Mouse (Mus musculus) cerebellum, postnatal 25 days (tissue): ENCODE data around the gene Gm45234.

Experiments
- DNase-seq, 2 experiments: peaks; one replicate each; pipeline ENCODE4 v3.0.0; 2021; ENCODE audit warnings: mixed read lengths in 2 of 2

Gm45234 gene

DNA sequence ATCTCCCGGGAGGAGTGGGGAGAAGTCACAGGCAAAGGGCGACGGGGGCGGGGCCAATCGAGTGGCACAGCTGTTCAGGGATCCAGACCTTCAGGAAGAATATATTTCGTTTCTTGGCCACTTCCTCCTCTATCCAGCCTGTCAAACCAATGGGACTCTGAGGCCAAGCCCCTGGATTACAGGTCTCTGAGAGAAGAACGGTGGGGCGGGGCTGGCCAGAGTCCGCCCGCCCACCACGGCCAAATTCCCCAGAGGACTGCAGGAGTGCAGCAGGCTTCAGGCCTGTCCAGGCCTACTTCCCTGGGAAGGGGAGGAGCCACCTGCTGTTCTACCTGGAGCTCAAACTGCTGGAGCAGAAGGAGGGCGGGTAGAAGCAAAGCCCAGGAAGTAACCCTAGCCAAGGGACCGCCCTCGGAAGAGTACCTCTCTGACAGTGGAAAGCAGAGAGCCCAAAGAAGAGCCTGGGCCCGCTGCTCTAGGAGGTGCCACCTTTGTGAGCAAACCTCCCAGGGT lies 17.3 kb downstream of the Gm45234 start, which contains the start of gene Ptpn6:
Ptpn6 (minus strand) TSS at position 204 of the 513 bp plus-strand sequence.
- DNase-seq = no peak

- no peak for DNase-seq
Observed at GRCm38 (mm10) chr6:124737040-124737439, 18.8 kb downstream of the Gm45234 start.

DNA sequence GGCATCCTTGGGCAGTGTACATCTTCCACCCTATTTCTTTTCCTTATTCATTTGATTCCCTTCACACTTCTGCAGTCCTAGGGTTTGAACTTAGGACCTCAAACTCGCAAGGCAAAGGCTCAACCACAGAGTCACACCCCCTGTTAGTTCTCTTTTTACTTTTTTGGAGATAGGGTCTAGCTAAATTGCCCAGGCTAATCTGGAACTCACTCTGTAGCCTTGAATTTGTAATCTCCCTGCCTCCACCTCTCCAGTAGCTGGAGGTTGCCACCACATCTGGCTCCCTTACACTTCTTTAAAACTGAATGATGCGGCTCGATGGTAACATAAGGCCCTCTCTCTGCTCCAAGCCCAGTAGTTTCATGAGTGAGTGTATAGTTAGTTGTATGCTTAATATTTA lies 21.4 kb downstream of the Gm45234 start:
- DNase-seq = no peak

DNA sequence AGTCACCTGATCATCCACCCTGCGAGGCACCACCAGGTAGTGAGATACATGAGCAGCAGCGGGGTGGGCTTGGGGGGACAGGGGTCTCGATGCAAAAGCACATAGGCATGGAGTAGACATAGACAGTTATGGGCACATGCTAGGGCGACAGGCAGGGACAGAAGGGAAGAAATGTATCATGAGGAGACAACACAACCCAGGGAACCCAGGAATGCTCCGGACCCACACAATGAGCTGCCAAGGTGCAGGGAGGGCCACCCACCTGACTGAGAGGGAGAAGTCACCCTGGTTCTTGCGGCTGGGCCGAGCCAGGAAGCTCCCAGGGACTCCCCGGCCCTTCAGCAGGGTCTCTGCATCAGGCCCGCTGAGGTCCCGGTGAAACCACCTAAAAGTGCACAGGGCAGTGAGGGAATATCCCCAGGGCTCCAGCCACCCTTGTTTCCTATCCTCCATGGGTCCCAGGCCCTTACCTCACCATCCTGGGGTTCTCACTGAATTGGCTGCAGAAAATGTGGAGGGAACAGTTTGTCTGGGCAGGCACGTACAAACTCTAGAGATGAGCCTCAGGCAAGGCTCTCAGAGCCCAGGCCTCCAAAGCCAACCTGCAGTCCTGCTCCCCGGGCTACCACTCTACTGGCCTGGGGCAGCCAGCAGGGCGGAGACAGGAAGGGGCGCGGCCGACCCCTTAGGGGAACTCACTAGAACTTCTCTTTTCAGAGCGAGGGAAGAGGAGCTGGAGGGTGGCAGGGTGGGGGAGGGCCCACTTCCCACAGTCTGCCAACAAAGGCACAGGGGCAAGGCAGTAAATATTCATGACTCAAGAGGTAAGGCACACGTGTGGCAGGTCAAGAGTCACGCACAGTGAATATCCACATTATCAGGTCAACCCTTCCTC lies 23.1 kb downstream of the Gm45234 start:
- no peak for DNase-seq

GRCm38 (mm10) chr6:124731038-124731437 lies 24.8 kb downstream of the Gm45234 start:
- no peak for DNase-seq

DNA sequence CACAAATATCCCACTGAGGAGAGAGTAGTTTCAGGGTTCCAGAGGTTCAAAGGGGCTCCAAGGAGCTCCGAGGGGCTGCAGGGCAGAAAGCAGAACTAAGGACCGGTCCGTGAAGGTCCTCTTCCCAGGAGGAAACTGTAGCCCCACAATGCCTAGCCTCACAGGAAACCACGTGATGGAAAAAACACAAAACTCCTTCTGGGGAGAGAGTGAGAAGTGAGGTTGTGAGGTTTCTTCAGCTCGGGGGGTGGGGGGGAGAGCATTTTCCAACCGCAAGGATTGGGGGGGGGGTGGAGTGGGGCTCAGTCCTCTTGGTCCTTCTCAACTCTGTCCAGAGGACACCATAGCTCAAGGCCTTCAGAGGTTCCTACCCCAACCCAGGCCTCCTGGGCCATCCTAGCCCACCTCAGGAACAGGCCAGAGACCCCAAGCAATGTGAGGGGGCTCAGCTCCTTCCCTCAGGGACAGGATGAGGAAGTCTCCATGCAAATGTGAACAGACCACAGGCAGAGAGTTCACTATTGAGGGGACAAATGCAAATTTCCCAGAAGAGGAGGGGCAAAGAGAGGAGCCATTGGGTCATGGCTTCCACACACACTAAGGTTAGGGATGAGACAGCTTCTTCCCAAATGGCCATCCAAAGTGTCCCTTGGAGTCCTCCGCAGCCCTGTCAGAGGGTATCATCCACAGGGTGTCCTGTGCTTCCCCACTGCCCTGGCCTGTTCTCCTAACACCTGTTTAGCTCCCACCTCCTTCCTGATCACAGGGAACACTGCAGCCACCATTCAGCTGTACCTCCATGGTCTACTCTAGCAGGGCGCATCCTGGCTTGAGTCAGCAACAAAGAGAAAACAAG lies 25.7 kb downstream of the Gm45234 start:
- no peak for DNase-seq

DNA sequence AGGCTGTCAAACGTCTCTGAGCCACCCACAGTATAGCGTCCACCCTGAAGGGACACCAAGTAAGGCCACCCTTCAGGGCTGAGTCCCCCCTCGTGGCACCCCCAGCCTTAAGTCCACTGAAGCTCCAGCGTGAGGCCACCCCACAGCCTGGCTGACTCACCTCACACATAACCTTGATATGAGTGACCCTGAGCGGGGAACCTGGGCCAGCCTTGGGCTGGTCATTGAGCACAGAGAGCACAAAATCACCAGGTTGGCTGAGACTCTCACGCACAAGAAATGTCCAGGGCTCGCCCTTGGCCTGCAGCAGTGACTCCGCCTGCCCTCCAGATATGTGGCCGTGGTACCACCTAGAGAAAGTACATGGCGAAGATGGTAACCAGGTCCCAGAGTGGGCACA lies 27.2 kb downstream of the Gm45234 start:
- no peak for DNase-seq

DNA sequence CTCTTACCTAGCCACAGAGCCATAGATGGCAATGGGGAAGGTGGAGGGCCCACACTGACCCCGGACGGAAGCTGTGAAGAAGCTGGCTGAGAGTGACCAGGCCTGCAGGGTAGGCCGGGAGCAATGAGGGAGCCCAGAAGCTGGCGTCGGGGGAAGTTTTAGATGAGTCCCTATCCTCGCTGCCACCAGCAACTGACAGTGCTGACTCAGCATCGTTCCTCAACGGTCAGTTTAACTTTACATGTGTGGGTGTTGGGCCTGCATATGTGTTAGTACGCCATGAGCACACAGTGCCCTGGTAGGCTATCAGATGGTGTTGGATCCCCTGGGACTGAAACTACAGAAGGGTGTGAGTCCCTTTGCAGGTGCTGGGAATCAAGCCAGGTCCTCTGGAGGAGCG lies 31.3 kb downstream of the Gm45234 start:
- no peak for DNase-seq

DNA sequence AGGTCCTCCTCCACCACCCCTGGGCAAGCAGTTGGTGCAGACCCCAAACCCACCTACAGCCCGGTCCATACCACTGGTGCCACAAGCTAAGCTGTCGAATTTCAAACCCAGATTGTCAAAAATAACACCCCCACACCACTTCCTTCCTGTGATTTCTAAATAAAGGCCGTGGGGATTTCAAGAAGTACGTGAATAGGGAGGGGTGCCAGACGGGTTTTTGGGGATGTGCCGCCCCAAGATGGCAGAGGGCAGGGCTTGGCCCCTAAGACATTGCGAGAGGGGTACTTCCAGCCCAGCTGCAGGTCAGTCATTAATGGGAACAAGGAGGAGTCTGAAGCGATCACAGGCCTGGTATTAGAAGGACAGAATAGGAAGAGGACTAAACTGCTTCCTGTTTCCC lies 32.3 kb downstream of the Gm45234 start:
- no peak for DNase-seq

DNA sequence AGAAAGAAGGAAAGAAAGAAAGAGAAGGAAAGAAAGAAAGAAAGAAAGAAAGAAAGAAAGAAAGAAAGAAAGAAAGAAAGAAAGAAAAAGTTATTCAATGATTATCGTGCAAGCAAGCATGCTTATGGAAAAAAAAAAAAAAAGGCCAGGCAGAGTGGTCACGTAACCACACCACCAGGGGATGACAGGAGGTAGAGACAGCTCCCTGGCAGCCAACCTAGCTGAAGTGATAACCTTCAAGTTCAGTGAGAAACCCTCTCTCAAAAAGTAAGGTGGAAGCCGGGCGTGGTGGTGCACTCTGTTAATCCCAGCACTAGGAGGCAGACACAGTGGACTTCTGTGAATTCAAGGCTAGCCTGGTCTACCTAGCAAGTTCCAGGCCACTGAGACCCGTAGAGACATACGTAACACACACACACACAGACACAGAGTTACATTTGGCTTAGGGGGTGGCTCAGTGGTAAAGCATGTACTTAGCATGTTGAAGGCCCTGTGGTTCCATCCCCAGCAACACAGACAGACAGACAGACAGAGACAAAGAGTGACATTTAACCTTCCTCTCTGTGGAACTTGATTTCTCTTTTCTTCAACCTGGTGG lies 32.8 kb downstream of the Gm45234 start:
- no peak for DNase-seq

DNA sequence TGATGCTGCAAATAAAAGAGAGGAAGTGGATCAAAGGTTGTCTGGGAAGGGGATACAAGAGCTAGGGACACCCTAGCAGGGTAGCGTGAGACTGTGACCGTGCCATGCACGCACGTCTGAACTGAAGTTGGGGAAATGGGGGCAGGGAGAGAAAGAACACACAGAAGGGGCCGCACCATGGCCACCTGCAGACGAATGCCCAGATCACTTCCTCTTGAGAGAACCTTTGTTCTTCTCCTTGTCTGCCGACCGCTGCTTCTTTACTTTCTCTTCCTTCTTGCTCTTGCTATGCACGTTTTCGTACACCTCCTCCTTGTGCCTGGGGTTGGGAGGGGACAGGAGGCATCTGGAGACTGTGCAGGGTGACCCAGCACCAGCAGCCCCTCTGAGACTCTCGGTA lies 34.9 kb downstream of the Gm45234 start:
- no peak for DNase-seq

DNA sequence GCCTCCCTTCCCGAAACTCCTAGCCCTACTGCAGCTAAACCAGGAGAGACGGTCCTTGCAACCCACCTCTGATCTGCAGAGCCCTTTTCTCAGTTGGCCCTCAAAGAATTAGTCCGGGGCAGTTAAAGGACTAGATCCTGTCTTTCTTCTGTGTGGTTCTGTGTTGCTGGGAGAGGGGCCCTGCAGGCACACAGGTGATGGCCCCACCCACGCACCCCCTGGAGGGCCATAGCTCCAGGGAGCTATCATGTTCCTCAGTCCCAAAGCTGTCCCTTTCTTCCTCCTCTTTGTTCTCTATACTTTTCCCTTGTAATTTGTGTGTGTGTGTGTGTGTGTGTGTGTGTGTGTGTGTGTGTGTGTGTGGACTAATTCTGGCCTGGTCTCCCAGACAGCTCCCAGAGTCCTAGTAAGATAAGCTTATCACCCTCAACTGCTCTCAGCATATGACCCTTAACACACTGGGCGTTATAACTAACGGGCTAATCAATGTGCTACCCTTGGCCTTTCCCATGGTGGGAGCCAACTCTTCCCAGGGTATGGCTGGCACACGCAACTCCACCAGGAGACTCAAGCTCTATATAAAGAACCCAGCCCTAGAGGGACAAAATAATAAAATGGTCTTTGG lies 36.4 kb downstream of the Gm45234 start:
- no peak for DNase-seq

GRCm38 (mm10) chr6:124718703-124719102 lies 37.1 kb downstream of the Gm45234 start:
- no peak for DNase-seq

DNA sequence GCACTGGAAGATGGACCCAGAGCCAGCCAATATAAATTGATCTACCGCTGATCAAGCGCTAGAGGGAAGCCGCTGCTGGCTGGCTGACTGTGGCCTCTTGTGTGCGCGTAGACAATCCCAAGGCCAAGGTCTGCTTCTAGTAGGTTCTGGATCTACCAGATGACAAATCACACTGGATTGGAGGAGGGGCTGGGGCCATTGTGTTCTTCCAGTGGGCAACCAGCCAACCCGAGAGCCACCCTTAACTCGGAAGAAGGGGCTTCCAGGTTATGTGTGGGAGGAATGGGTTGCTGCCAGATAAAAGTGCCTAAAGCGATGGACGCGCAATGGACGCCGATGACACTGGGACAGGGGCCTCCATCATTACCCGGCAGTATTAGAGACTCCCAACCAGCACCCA lies 37.9 kb downstream of the Gm45234 start:
- DNase-seq = no peak

DNA sequence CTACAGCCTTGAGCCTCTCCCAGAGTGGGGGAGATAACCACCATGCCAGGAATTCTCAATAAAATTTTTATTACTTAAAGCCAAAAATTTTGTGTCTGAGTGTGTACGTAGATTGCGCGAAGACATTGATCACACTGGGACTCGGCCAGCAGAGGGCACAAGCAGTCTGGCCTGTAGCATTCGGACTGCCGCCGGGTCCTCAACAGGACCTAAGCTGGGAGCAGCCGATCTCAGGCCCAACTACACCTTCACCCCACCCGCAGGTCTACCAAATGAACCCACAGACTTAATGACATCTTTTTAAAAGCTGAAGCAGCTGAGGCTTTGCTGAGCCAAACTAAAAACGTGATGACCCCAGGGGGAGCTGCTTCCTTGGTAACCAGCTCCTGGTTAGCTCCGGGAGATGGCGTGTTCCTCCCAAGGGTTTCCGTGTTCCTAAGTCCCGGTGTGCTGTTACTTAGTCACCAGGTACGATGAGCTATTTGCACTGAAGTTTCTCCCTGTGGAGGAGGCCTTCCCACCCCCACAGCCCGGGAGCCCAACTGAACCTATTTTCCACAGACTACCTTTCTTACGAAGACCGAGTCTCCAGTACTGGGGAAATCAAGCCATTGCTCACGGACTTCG lies 38.8 kb downstream of the Gm45234 start:
- peak; percentile 47 to 71 for DNase-seq

DNA sequence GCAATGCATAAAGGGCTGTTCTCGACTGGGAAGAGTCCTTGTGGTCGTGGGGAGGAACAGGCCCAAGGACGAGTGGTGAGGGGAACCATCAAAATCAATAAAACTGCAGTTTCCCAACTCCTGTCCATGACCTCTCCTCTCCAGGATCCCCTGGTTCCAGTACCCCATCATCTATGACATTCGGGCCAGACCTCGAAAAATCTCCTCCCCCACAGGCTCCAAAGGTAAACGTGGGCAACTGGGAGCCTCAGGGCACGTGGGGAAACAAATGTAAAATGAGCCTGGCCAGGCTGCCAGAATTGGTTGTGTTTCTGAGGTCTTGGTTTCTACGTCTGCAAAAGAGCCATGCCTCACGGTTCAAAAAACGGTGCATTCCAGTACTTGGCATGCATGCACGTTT lies 42.9 kb downstream of the Gm45234 start:
- no peak for DNase-seq

- peak; percentile 98 to 99 for DNase-seq
Observed at GRCm38 (mm10) chr6:124711824-124712782, 43.7 kb downstream of the Gm45234 start, which contains the start of the genes Emg1 and Phb2. Gene Emg1 (minus strand): TSS chr6:124712178. Gene Phb2 (plus strand): TSS chr6:124712336.

DNA sequence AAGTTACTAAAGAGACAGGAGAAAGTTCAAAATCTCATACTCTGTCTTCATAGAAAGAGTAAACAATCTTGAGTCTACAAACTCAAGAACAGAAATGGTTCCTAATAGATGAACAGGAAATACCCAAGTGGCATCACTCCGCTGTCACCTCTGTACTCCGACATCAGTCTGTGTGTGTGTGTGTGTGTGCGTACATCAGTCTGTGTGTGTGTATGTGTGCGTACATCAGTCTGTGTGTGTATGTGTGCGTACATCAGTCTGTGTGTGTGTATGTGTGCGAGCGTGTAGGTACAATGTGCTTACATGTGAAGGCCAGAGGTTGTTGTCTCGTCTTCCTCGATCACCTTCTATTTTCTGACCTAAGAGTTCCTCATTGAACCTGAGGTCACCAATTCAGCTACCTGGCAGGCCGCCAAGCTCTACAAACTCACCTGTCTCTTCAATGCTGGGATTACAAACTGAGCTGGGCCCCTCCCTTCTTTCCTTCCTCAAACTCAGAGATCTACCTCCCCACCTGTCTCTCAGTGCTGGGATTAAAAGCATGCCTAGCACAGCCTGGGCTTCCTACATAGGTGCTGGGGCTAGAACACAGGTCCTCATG lies 47.4 kb downstream of the Gm45234 start:
- DNase-seq = no peak

- DNase-seq = no peak
Observed at GRCm38 (mm10) chr6:124706061-124706627, 49.7 kb downstream of the Gm45234 start.

DNA sequence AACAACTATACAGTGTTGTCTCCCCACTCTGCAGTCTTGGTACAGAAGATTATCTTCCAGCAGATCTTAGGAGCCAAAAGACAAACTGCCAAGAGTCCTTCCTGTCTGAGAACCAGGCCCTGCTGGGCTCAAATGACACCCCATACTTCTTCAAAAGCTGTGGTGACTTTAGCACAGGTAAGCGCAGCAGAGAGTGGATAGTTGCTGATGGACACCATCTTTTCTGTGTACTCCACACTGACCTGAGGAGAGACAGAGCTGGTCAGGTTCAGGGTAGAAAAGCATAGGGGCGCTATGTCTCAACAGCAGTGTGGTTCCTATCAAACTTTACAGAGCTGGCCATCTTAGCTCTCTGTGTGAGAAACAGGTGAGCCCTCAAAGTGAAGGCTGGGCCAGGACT lies 51.4 kb downstream of the Gm45234 start:
- DNase-seq = no peak
